Mouse (Mus musculus): ENCODE results near the gene Sirt2. TPM values are rescaled to one million over a fixed set of nuclear protein-coding genes. Genes with fewer than 3 reads are reported as not detected.

Gene Sirt2
- polyA plus RNA-seq, 2 experiments from 2014 or later = 82.3 to 103 TPM

DNA sequence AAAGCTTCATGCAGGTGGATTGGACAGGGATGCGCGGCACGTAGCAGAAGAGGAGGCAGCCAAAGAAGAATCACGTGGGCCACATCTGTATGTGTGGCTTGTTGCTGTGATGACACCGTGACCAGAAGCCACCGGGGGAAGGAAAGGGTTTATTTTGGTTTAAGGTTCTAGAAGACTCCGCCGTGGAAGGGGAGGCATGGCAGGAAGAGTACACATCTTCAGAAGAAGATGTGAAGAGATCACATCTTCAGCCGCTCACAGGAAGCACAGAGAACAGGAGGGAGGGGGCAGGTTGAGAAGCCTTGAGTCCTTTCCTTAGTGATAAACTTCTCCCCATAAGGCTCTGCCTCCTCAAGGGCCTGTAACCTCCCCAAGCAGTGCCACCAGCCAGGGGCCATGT, 33.5 kb downstream of the Sirt2 start:
- ATAC-seq = peak; percentile 56

DNA sequence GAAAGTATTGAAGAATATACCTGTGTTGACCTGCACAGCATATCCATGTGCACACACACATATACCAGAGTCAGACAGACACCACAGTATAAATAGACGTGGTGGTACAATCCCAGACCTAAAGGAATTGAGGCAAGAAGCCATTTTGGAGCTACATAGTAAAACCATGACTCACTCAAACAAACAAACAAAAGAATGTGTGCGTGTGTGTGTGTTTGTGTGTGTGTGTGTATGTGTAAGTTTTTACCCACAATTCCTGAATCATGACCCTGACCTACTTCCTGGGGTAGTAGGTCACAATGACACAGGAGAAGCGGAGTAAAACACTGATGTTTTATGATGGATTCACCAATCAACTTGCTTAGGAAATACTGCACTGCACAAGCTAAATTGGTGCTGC, 34.9 kb downstream of the Sirt2 start:
- ATAC-seq = no peak

DNA sequence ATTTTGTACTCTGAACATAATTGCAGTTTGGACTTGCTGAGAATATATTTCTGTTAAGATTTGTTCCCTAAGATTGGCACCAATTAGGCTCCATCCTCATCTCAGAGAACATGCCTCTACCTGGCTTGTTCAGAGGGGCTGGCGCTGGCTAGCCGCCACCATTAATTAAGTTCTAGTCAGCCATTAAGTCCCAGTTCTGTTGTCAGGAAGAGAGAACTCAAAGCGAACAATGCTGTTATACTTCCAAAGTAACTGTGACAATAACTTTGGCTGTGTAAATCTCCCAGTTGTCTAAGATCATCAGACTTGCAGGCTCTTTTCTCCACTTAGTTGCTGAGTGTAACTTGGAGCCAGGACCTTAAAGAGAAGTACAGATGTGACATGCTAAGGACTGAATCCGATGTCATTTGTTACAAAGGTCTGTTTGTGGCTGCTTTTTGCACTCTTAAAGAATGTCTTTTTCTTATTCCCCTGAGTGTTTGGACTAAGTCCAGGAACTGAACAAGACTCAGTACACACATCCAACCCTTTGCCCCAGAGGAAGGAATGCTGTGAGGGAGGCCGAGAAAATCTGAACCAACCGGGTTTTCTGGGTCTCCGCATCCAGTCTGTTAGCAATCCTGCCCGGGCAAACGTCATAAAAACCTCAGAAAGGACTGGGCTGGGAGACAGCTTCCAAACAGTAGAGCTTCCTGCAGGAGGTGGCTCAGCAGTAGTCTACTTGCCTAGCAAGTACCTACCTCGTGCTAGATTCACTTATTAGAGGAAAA, 35.6 kb downstream of the Sirt2 start:
- no peak for ATAC-seq

DNA sequence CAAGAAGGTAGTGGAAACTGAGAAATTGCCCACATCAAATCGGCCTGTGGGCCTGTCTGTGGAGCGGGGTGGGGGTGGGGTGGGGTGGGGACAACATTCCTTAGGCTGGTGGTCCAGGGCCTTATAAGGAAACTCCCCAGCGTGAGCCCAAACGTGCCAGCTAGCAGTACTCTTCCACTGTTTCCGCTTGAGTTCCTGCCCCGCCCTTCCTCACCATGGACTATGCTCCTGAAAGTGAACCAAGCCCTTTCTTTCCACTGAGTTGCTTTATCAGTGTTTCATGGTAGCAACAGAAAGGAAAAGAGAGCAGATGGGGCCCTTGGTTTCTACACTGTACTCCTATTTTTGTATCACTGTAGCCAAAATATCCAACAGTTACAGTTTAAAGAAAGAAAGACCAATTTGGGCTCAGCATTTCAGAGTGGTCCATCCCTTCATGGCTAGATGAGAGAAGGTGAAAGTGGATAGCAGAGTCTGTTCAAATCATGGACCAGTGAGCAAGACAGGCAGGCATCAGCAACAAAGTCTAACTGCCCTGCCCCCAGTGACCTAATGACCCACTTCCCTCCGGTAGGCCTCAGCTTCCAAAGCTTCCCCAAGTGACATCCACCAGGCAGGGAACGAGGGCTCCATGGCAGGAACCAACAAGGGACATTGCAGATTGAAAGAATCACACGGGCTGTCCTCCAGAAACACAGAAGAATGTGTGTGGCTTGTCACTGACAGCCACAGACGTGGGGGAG, 36.5 kb downstream of the Sirt2 start:
- no peak for ATAC-seq

DNA sequence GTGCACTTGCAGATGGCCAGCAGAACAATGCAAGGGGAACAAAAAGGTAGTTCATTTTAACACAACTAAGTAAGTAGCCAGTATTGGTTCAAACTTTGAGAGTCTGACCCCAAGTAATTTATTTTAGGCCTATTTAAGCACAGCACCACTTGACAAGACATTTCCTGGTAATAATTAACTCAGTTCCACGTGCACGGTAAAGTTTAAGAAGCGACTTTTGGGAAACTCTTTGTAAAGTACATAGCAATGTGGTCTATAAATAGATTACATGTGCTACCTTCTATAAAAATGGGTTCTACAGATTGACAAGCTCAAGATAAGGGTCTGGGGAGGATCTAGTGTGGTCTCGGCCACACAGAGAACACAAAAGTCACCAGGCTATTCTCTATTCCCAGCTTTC, 37.2 kb downstream of the Sirt2 start:
- no peak for ATAC-seq

DNA sequence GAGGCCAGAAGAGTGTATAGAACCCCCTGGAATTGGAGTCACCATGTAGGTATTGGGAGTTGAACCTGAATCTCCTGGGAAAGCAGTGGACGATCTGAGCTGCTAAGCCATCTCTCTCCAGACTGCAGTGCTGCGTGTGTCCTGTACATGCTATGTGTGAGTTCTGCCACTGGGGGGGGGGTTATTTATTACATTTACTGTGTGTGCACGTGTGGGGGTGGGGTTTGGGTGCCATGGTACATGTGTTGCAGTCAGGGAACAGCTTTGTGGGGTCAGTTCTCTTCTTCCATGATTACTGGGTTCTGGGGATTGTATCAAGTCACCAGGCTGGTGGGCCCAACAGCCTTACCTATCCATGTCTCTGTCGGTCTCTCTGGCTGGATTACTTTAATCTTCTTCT, 40.3 kb downstream of the Sirt2 start:
- ATAC-seq = no peak

DNA sequence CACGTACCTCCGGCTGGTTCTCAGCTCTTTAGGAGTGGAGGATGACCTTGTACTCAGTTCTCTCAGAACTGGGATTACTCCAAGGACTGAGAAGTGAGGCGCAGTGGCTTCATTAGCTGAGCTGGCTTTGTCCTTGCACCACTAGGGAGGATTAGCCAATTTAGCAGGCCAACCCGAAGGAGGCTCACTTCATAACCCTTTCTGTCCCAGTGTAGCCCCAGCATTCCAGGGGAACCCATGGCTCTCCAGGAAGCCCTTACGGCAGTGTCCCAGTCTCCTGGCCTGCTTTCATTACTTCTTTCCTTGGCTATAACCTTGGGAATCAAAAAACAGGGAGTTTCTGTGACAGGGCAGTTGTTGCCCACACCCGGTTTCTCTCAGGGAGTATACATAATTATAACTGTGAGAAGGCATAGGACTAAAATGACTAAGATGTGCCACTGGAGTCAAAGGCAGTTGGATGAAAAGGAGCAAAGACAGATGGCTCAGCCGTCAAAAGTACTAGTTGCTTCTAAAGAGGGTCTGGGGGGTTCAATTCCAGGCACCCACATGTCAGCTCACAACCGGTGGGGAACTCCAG, 41.2 kb downstream of the Sirt2 start:
- ATAC-seq = no peak

DNA sequence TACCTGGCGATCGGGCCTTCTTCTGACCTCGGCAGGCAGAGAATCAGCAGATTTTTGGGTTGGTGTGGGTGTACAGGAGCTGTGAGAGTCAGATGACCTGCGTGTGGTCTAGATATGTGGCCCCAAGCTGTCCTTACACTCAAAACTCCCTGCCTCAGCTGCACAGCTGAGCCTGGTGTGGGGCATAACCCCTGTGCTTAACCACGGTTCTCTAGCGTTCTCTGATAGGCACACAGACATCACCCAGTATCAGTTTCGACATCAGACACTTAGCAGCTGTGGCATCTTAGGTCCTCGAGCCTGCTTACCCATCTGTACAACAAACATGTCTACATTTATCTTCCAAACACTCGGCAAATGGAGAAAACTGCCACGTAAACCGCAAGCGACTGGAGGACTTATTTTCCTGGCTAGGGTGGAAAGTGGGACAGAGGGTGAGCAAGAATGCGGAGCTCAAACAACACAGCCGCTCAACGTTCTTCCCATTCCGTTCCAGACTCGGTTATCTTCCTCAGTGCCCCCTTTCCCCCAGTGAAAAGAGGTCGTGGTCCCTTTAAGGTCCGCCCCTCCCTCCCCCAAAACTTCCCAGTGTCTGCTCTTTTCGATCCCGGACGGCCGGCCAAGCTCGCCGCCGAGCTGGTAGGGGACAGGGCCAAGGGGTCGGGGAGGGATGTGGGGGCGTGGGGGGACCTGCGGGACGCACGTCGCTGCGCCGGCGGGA, 41.8 kb downstream of the Sirt2 start, which contains the start of gene Hnrnpl:
Hnrnpl (plus strand) TSS at position 321 of the 721 bp plus-strand sequence.
- ATAC-seq = peak; percentile 12

DNA sequence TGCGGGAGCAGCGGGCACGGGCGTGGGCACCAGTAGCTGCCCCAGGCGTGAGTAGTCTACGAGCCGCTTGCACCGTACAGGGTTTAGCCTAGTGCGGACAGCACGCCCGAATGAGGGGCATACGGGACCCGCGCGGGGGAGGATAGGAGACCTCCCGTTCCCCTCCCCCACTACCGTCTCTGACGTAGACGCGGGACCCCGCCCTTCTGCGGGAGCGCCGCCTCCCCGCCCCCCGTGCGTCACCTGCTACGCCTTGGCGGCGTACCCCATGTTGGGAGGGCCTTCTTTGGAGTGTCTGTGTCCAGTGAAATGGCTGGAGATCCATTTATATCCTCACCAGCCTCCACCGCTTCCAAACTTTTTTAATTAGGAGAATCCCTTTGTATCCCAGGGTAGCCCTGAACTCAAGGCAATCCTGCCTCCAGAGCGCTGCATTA, 42.4 kb downstream of the Sirt2 start:
- ATAC-seq = peak; percentile 37

DNA sequence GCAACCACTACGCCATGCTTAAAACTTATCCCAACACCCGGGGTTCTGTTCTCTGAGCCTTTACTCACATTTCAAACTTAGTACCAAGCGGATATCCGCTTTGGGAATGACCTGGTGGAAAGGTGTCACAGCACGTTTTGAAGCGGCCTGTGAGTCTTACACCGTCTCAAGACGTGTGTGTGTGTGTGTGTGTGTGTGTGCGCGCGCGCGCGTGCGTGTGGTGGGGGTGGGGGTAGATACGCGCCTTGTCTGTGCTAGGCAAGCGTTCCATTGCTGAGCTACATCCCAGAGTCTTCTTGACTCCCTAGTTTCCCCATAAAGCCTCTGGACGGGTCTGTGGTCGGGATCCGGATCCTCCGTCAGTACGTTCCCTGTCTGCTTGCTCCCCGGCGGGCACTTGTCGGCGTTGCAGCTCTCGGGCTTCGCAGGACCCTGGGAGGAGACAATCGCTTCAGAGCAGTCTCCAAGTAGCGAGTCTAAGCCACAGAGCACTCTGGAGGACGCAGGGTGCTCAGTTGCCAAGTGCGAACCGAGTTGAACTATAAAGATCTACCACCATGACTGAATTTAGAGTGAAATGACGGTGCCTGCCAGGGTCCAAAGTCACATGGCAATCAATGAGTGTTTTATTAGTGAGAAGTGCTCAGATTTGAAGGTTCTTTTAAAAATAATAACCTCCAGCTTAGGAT, 43.0 kb downstream of the Sirt2 start:
- ATAC-seq = peak; percentile 21

DNA sequence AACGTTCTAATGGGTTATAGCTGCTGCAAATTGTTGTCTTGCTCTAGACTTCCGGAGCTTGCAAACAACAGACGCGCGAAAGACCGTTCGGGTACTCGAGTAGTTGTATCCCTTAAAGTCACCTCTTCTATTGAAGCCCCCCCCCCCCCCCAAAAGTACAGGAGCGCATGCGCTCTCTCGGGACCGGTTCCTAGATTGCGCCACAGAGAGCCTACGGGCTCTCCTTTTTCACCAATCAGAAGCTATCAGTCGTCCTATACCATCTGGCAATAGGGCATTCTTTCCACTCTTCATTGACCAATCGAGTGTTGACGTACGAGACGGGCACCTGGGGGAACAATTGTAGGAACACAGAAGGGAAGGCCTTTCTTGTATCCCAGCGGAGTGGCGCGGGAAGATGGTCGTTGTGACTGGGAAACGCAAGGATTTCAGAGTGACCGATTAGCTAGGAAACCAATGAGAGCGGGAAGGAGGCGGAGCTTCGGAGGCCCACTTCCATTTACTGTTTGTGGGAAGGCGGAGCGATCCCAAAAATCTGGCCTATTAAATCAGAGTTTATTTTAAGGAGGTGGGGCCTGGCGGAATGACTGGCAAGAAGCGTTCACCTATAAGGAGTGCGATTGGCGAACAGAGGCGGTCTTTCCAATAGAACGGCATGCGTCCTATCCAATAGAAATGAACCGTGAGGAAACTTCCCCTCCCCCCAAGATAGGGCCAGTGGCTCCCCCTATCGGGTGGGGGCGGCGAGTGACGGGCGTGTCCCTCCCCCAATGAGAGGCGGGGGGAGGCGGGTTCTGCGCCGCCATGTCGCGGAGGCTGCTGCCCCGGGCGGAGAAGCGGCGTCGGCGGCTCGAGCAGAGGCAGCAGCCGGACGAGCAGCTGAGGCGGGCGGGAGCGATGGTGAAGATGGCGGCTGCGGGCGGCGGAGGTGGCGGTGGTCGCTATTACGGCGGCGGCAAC, 43.9 kb downstream of the Sirt2 start:
- ATAC-seq = peak; percentile 73

DNA sequence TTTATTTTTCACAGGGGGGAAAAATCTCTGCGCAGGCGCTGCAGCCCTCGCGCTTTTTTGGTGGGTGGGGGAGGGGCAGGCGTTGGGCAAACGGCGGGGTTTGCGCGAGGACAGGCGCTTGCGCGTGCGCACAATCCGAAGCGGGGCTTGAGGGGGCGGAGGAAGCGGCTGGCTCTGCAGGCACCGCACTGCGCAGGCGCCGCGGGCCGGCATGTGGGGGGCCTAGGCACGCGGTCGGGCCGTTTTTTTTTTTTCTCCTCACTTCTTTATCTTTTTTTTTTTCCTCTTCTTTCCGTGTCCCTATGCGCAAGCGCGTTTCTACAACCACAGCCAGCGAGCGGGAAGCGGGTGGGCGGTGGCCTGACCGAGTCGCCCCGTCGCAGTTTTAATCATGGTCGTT, 44.7 kb downstream of the Sirt2 start:
- no peak for ATAC-seq

DNA sequence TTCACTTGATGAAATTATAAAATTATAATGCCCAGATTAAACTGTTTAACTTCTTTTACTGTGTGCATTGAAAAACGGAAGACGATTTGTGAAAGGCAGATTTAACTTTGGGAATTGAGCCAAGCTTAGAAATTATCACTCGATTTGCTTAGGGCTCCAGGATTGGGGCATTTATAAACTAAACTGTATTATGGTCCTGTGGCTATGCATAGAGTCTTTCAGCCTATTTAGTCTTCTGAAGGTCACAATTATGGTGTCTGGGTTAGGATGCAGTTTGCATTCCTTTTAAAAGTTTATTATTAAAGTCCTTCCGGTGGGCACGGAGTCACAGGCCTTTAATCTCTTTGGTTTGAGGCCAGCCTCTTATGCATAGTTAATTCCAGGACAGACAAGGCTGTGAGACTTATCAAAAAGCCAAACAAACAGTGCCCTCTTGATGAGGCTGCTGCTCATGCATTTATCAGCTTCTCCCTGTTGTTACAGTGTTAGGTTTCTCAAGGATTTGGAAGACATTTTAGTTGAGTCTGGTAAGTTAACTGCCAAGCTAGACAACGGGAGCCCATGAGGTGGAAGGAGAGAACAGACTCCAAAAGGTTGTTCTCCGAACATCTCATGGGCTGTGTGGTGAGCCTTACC, 45.2 kb downstream of the Sirt2 start:
- no peak for ATAC-seq

DNA sequence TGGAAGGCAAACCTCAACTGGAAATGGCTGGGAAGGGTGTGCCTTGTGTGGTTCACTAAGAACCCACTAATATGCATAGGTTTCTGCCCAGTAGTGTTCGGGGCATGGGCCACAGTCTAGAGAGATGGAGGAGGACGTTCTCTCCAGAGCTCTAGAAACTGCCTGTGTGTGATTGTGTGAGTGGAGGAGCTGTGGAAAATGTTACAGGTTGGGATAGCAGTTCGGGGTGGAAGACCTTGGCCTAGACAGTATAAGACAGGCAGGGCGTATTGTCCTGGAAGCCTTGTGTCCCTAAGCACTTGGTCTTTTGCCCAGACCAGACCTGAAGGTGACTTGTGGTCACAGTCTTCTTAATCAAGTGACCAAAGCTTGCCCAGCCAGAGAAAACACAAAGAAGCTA, 45.9 kb downstream of the Sirt2 start:
- ATAC-seq = no peak

DNA sequence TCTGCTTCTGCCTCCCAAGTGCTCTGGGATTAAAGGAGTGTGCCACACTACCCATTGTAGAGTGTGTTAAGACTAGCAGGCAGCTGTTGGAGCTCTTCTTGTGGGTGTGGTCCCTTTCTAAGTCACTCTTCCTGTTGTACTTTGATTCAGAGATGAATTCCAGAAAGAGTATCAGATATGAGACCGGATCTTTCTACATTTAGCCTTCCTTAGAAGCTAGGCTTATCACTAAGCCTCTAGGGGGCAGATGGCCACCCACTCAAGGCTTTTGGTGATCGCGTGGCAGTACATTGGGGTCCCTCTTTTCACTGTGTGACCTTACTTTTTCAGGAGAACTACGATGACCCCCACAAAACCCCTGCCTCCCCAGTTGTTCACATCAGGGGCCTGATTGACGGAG, 46.4 kb downstream of the Sirt2 start:
- no peak for ATAC-seq

DNA sequence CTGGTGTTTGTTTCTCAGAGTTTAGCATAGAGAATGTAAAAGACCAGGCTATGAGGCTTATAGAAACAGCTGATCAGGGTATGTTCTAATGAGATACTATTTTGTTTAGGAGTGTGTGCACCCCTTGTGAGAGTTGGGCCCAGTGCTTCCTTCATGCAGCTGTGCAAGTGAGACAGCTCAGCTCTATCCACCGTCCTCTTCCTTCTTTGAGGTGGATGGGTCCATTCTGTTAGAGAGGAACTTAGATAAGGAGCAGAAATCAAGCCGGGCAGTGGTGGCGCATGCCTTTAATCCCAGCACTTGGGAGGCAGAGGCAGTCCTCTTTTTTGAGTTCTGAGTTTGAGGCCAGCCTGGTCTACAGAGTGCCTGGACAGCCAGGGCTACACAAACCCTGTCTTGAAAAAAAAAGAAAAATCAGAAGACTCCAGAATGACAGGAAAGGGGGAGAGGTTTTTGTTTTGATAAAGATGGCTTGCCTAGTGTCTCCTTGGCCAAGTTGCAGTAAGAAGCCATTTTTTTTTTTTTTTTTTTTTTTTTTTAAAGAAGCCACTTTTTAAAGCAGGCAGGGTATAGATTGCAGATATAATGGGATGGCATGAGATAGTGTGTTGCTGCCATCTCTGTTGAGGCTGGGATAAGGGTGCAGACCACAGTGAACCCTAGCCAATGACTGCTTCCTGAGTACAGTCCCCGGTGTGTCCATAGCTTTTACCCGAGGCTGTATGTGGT, 47.9 kb downstream of the Sirt2 start:
- ATAC-seq = no peak

DNA sequence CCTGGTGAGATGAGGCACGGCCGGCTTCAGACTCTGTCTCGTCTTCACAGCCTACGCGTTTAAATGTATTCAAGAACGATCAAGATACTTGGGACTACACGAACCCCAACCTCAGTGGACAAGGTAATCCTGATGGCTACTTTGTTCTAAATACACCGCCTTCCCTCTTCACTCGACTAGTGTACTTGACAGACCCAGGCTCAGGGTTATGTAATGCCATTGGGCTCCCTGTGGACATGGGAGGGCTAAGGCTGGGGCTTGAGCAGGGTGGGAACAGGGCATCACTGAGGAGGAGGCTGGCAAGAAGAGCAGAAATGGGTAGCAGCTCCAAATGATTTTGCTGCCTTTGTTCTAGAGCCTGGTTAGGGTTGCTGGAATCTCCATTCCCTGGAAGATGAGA, 48.7 kb downstream of the Sirt2 start:
- ATAC-seq = no peak

DNA sequence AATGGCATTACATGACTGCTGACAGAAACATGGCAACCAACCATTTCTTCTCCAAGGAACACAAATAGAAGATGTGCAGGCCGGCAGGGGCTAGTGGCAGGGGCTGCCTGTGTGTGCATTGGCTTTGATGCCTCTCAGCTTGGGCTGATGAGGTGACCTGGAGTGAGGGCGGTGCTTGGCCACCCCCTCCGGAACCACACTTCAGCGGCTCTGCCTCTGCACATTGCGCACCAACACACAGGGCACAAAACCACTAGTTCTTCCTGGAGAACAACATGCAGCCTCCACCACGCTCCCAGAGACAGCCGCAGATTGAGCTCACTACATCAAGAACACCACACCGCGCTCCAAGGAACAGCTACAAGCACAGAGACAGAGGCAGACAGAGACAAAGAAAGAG, 49.7 kb downstream of the Sirt2 start:
- no peak for ATAC-seq

DNA sequence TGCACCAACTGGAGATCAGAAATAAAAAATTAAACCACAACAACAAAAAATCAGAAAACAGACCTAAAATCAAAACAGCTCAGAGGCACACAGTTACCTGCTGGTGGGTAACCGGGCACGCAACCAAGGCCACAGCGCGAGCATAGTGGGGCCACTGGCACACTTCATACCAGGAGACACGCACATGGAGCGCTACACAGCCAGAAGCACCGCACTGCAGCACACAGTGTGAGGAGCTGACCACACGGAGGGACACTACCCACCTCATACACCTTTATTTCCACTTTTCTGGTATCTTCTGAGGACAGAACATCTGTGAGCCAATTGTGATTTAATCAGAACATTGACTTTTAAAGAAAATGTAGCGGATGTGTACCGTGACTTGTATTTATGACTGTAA, 50.4 kb downstream of the Sirt2 start:
- no peak for ATAC-seq

DNA sequence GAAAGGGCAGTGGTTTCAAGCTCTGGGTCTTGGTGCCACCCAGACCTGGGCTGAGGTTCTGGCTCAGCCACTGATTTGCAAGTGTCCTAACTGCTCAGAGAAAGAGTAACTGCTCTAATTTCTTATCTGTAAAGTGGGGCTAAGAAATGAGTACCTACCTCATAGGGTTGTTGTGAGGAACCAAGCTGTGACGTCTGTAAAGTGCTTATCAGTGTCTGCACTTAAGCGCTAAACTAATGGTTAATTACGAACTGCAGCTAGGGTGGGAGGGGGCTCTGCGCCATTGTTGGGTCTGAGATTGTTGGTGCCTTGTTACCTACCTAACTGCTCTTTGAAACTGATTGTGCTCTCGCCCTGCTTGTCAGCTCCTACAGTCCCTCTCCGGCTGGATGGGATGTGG, 51.0 kb downstream of the Sirt2 start:
- no peak for ATAC-seq
